ENCODE assay signal across 9 mouse cellular contexts in the genomic region with DNA sequence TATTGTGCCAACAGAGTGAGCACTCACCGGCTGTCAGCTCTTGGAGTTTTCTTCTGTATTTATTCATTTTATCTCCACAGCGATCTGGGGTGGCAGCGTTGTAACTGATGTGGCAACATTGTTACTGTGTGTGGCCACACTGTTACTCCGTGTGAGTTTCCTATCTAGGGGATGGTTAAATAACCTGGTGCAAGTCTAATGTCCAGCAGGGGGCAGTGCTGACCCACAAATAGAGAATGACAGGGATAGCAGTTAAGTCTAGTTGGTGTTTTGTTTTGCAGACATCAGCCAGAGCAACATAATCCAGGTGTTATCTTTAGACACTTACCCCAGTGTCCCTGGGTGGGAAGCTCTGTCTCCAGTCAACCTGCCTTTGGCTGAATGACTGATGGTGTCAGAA. TPM values are rescaled to one million over a fixed set of nuclear protein-coding genes. Genes with fewer than 3 reads are reported as not detected.
DNase-seq lines count a peak whose midpoint lies in the region; ATAC-seq and TF ChIP-seq lines count a peak whose summit lies in the region.
"Had no signal": no experiment of that assay in that cellular context is flagged by ENCODE, and none has a peak within 500 bp of the region (broad histone marks: within the 10 kb centered on the region; RNA-seq: fewer than 3 reads in every experiment).

No protein-coding gene starts in this region.

- peaks cover 5% of the 10 kb centered on the region for H3K27me3 ChIP-seq in C2C12 (ENCODE audit: control insufficient read depth, insufficient read depth, insufficient read length)
- H3K27me3 ChIP-seq in kidney, postnatal 0 days (ENCODE audit: insufficient read depth, low read length): no peaks in the 10 kb centered on the region
- 0 out of 2 replicates have a peak, but pooled peaks cover 4% of the 10 kb centered on the region for H3K27me3 ChIP-seq in liver, embryonic 13.5 days

- peak; percentile 93 for DNase-seq in adipocyte (ENCODE audit: low spot score)
- DNase-seq in gastrocnemius, postnatal 25 days: peak; percentile 61
- DNase-seq in kidney, postnatal 0 days (ENCODE audit: low spot score): peak; percentile 87
- DNase-seq in liver, embryonic 13.5 days: peak; percentile 51
- DNase-seq in ovary, postnatal 10 days (ENCODE audit: low spot score): peak; percentile 36
- DNase-seq in thymus, postnatal 10 days (ENCODE audit: low spot score in 2 of 2): peak; percentile 72 to 88

- H3K4me3 ChIP-seq in C2C12 (ENCODE audit: insufficient read depth, poor library complexity, severe bottlenecking): no peak overlapping the region
- H3K4me3 ChIP-seq in kidney, postnatal 0 days (replicated peaks; ENCODE audit: low read depth, low read length): no peak overlapping the region
- no peak overlapping the region for H3K4me3 ChIP-seq in liver, embryonic 13.5 days (replicated peaks)
- H3K4me3 ChIP-seq: heart, embryonic 13.5 days had no signal

- no peaks in the 10 kb centered on the region for H3K79me2 ChIP-seq in C2C12 (ENCODE audit: control insufficient read depth, insufficient read depth)

- no peaks in the 10 kb centered on the region for H3K4me1 ChIP-seq in kidney, postnatal 0 days (replicated peaks; ENCODE audit: insufficient read depth, low read length)
- H3K4me1 ChIP-seq in liver, embryonic 13.5 days (replicated peaks): no peaks in the 10 kb centered on the region
- H3K4me1 ChIP-seq: heart, embryonic 13.5 days had no signal

- WGBS in kidney, postnatal 0 days: 12% methylated on average over 4 of the region's 4 CpGs
- WGBS in liver, embryonic 13.5 days (ENCODE audit: insufficient replicate concordance): 7% methylated on average over 4 of the region's 4 CpGs

- H3K27ac ChIP-seq in kidney, postnatal 0 days: no peak overlapping the region
- H3K27ac ChIP-seq in liver, embryonic 13.5 days: no peak overlapping the region
- H3K27ac ChIP-seq: heart, embryonic 13.5 days had no signal

- H3K79me3 ChIP-seq in C2C12 (ENCODE audit: low read depth): no peaks in the 10 kb centered on the region

- TF ChIP-seq CTCF in C2C12 (IDR thresholded peaks at IDR 0.05; ENCODE audit: control insufficient read depth, insufficient read depth, insufficient read length): peak; percentile 42
- peak; percentile 94 for TF ChIP-seq CTCF in kidney, postnatal 0 days (IDR thresholded peaks at IDR 0.05; ENCODE audit: low read depth)

- H3K36me3 ChIP-seq in C2C12 (ENCODE audit: control insufficient read depth, insufficient read depth): no peaks in the 10 kb centered on the region
- H3K36me3 ChIP-seq in kidney, postnatal 0 days (ENCODE audit: insufficient read depth, low read length): no peaks in the 10 kb centered on the region
- H3K36me3 ChIP-seq in liver, embryonic 13.5 days: no peaks in the 10 kb centered on the region
- H3K36me3 ChIP-seq: heart, embryonic 13.5 days had no signal

- no peak overlapping the region for H3K9ac ChIP-seq in kidney, postnatal 0 days (ENCODE audit: low read depth, low read length)
- H3K9ac ChIP-seq in liver, embryonic 13.5 days: no peak overlapping the region
- H3K9ac ChIP-seq: heart, embryonic 13.5 days had no signal

- H3K4me2 ChIP-seq in kidney, postnatal 0 days (ENCODE audit: low read length): no peak overlapping the region
- H3K4me2 ChIP-seq in liver, embryonic 13.5 days: no peak overlapping the region
- H3K4me2 ChIP-seq: heart, embryonic 13.5 days had no signal

- ATAC-seq in common myeloid progenitor, adult 5-6 weeks (replicated peaks; ENCODE audit: low read depth, poor library complexity, severe bottlenecking): peak; percentile 97
- no peak for ATAC-seq in kidney, postnatal 0 days (replicated peaks; ENCODE audit: low FRiP score, low read depth)
- no peak for ATAC-seq in liver, embryonic 13.5 days (ENCODE audit: low read depth)

- H3ac ChIP-seq in C2C12 (ENCODE audit: control insufficient read depth, insufficient read length, low read depth): no peak overlapping the region

- H3K9me3 ChIP-seq in kidney, postnatal 0 days (replicated peaks; ENCODE audit: low read length): no peaks in the 10 kb centered on the region
- no peaks in the 10 kb centered on the region for H3K9me3 ChIP-seq in liver, embryonic 13.5 days (replicated peaks)
- H3K9me3 ChIP-seq: heart, embryonic 13.5 days had no signal

TF ChIP-seq in C2C12, 6 proteins besides CTCF, POLR2A, EP300 and RAD21:
- TF ChIP-seq FOSL1 (IDR thresholded peaks at IDR 0.05; ENCODE audit: insufficient read depth, low read length, poor library complexity, severe bottlenecking): no peak
- TF ChIP-seq MYOD1 (IDR thresholded peaks at IDR 0.05; ENCODE audit: control insufficient read depth, insufficient read length, low read depth): no peak
- TF ChIP-seq CEBPB (IDR thresholded peaks at IDR 0.05; ENCODE audit: low read depth): no peak
- TF ChIP-seq MAX (IDR thresholded peaks at IDR 0.05): no peak

RNA-seq across cellular contexts. Expression of gene Actr1b, which starts 23.1 kb away (rescaled TPM):
- polyA plus RNA-seq in C2C12 (2012; fragmentation: generic; extraction: Trizol): 106 TPM
- 40.1 and 42.2 TPM in 2 replicates for total RNA-seq in common myeloid progenitor, adult 5-6 weeks (2017)
- 100 to 1,000 TPM; 141 to 179 TPM for total RNA-seq in gastrocnemius, postnatal 25 days (2021)
- polyA plus RNA-seq in kidney, postnatal 0 days (2015; fragmentation: Nextera tagmentation; extraction: Ambion mirVana): 77.8 and 92.8 TPM in 2 replicates
- polyA plus RNA-seq in liver, embryonic 13.5 days (2015; fragmentation: Nextera tagmentation; extraction: Ambion mirVana): 34.3 and 37.8 TPM in 2 replicates

RNA-seq across cellular contexts. Expression of gene Zap70, which starts 24.3 kb away (rescaled TPM):
- polyA plus RNA-seq in C2C12 (2012; fragmentation: generic; extraction: Trizol): not detected
- total RNA-seq in common myeloid progenitor, adult 5-6 weeks (2017): 1.0 TPM in 1 of 2 replicates, not detected in the other
- under 1 TPM; 0.24 to 0.28 TPM for total RNA-seq in gastrocnemius, postnatal 25 days (2021)
- polyA plus RNA-seq in kidney, postnatal 0 days (2015; fragmentation: Nextera tagmentation; extraction: Ambion mirVana): 0.17 and 0.51 TPM in 2 replicates
- not detected in 2 replicates for polyA plus RNA-seq in liver, embryonic 13.5 days (2015; fragmentation: Nextera tagmentation; extraction: Ambion mirVana)

RNA-seq across cellular contexts. Expression of gene 4933424G06Rik, which starts 27.4 kb away (rescaled TPM):
- polyA plus RNA-seq in C2C12 (2012; fragmentation: generic; extraction: Trizol): 0.02 TPM
- not detected in 2 replicates for total RNA-seq in common myeloid progenitor, adult 5-6 weeks (2017)
- total RNA-seq in gastrocnemius, postnatal 25 days (2021): 1 to 10 TPM in 1 of 2 experiments, not detected in 1; 1.1 TPM
- polyA plus RNA-seq in kidney, postnatal 0 days (2015; fragmentation: Nextera tagmentation; extraction: Ambion mirVana): 0.11 TPM in 1 of 2 replicates, not detected in the other
- not detected in 2 replicates for polyA plus RNA-seq in liver, embryonic 13.5 days (2015; fragmentation: Nextera tagmentation; extraction: Ambion mirVana)
- polyA plus RNA-seq: heart, embryonic 13.5 days had no signal

RNA-seq across cellular contexts. Expression of gene Cox5b, which starts 46.1 kb away (rescaled TPM):
- polyA plus RNA-seq in C2C12 (2012; fragmentation: generic; extraction: Trizol): 734 TPM
- total RNA-seq in common myeloid progenitor, adult 5-6 weeks (2017): 326 and 756 TPM in 2 replicates
- total RNA-seq in gastrocnemius, postnatal 25 days (2021): 1,000 to 10,000 TPM; 1,291 to 1,333 TPM
- 1,072 and 1,147 TPM in 2 replicates for polyA plus RNA-seq in kidney, postnatal 0 days (2015; fragmentation: Nextera tagmentation; extraction: Ambion mirVana)
- polyA plus RNA-seq in liver, embryonic 13.5 days (2015; fragmentation: Nextera tagmentation; extraction: Ambion mirVana): 499 and 526 TPM in 2 replicates

RNA-seq across cellular contexts. Expression of gene Fam178b, which starts 54.3 kb away (rescaled TPM):
- polyA plus RNA-seq in C2C12 (2012; fragmentation: generic; extraction: Trizol): 0.08 TPM
- total RNA-seq in common myeloid progenitor, adult 5-6 weeks (2017): 0.87 TPM in 1 of 2 replicates, not detected in the other
- total RNA-seq in gastrocnemius, postnatal 25 days (2021): 1 to 10 TPM in 1 of 2 experiments, under 1 TPM in 1; 0.61 to 1.2 TPM
- 1.0 and 1.6 TPM in 2 replicates for polyA plus RNA-seq in kidney, postnatal 0 days (2015; fragmentation: Nextera tagmentation; extraction: Ambion mirVana)
- polyA plus RNA-seq in liver, embryonic 13.5 days (2015; fragmentation: Nextera tagmentation; extraction: Ambion mirVana): 0.15 and 0.17 TPM in 2 replicates

Comparison
In these comparisons a context has a peak if more than half of its experiments do, and no peak if none do; other contexts are left out.
1. DNase-seq: peak in every context shown above with its lines; median percentile 93 in adipocyte; 87 in kidney, postnatal 0 days; 80 in thymus, postnatal 10 days; 61 in gastrocnemius, postnatal 25 days; 51 in liver, embryonic 13.5 days; 36 in ovary, postnatal 10 days.